26 mouse cellular contexts compared by ENCODE assay signal in the genomic region with DNA sequence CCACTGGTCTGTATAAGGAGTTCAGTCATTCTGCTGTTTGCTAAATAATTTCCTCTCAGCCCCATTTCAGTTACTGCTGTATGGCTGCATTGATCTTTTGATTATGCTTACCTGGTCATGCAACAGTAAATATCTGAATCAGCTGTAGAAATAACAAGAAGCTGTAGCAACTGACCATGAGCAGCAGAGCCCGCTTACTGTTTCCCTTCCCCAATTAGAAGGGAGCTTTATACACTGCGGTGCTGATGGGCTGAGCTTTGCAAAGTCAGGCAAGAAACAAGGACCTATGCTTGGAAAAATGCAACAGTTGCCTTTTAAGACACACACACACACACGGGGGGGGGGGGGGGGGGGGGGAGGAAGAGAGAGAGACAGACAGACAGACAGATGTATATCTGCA.
"Had no signal": no experiment of that assay in that cellular context is flagged by ENCODE, and none has a peak within 500 bp of the region (broad histone marks: within the 10 kb centered on the region; RNA-seq: fewer than 3 reads in every experiment).

No protein-coding gene starts in this region.

- H3K36me3 ChIP-seq: heart, embryonic 15.5 days; hindbrain, embryonic 10.5 days; hindbrain, embryonic 12.5 days; intestine, embryonic 15.5 days; limb, embryonic 10.5 days had no signal

- DNase-seq: gastrocnemius, adult 2 months; gastrocnemius, postnatal 10 days; gastrocnemius, postnatal 25 days; heart, adult 2 months; heart, postnatal 4 days; kidney, adult 18-20 months; kidney, adult 8-10 months; kidney, postnatal 10 days; kidney, postnatal 25 days; kidney, postnatal 4 days; liver had no signal

- H3K4me1 ChIP-seq: heart, embryonic 15.5 days; intestine, embryonic 15.5 days had no signal

- H3K9ac ChIP-seq: heart, embryonic 13.5 days; heart, embryonic 15.5 days; hindbrain, embryonic 12.5 days; hindbrain, embryonic 14.5 days; intestine, embryonic 15.5 days; limb, embryonic 12.5 days; liver, embryonic 14.5 days had no signal

- H3K27ac ChIP-seq: gastrocnemius, adult 2 months; heart, adult 2 months; heart, embryonic 13.5 days; heart, embryonic 15.5 days; hindbrain, embryonic 10.5 days; hindbrain, embryonic 12.5 days; intestine, embryonic 15.5 days; left cerebral cortex, adult 2 months; limb, embryonic 10.5 days; limb, embryonic 12.5 days; liver, embryonic 14.5 days had no signal

- H3K4me2 ChIP-seq: heart, embryonic 11.5 days; heart, embryonic 13.5 days; heart, embryonic 15.5 days; hindbrain, embryonic 12.5 days; hindbrain, embryonic 14.5 days; intestine, embryonic 15.5 days; limb, embryonic 12.5 days; liver, embryonic 11.5 days had no signal

- H3K27me3 ChIP-seq: heart, embryonic 13.5 days; heart, embryonic 15.5 days; hindbrain, embryonic 12.5 days; intestine, embryonic 15.5 days; limb, embryonic 12.5 days had no signal

- H3K9me3 ChIP-seq: heart, embryonic 13.5 days; heart, embryonic 15.5 days; hindbrain, embryonic 10.5 days; hindbrain, embryonic 12.5 days; intestine, embryonic 15.5 days; limb, embryonic 10.5 days; limb, embryonic 12.5 days had no signal

- ATAC-seq: hindbrain, embryonic 16.5 days; inflammation-experienced regulatory T-cells, adult 6 months; intestine, embryonic 15.5 days; intestine, postnatal 0 days had no signal

- H3K4me3 ChIP-seq: gastrocnemius, adult 2 months; heart, adult 2 months; heart, embryonic 13.5 days; heart, embryonic 15.5 days; hindbrain, embryonic 10.5 days; hindbrain, embryonic 12.5 days; intestine, embryonic 15.5 days; left cerebral cortex, adult 2 months; limb, embryonic 10.5 days; limb, embryonic 12.5 days had no signal
